Mouse (Mus musculus) kidney, postnatal 14 days (tissue): Measurements from ENCODE around the gene Rnf181.

ENCODE experiments used
- DNase-seq: peaks from one replicate; pipeline ENCODE4 v3.0.0; 2022; ENCODE audit warnings: mixed read lengths

Gene Rnf181

DNA sequence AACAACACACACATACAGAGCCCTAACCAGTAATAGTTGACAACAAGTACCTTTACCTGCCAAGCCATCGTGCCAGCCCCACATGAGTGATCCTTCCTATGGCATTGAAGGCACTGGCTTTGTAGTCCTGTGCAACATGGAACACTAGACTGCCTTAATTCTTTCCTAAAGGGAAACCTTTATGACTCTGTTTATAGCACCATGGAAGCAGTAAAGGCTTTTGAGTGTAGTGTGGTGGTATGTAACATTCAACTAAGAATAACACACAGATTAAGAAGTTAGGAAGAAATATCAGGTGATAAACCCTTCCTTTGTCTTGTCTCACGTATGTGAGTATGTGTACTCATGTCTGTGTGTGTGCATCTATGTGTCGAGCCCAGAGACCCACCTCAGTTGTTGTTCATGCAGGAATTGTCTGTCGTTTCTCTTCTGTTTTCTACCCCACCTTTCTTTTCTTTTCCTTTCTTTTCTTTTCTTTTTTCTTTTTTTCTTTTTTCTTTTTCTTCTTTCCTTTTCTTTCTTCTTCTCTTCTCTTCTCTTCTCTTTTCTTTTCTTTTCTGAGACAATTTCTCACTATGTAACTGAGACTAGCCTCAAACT is at the start of gene Rnf181:
Gene Rnf181, minus strand, starts transcription at position 113 of the 600 bp plus-strand sequence.
- DNase-seq: no peak

DNA sequence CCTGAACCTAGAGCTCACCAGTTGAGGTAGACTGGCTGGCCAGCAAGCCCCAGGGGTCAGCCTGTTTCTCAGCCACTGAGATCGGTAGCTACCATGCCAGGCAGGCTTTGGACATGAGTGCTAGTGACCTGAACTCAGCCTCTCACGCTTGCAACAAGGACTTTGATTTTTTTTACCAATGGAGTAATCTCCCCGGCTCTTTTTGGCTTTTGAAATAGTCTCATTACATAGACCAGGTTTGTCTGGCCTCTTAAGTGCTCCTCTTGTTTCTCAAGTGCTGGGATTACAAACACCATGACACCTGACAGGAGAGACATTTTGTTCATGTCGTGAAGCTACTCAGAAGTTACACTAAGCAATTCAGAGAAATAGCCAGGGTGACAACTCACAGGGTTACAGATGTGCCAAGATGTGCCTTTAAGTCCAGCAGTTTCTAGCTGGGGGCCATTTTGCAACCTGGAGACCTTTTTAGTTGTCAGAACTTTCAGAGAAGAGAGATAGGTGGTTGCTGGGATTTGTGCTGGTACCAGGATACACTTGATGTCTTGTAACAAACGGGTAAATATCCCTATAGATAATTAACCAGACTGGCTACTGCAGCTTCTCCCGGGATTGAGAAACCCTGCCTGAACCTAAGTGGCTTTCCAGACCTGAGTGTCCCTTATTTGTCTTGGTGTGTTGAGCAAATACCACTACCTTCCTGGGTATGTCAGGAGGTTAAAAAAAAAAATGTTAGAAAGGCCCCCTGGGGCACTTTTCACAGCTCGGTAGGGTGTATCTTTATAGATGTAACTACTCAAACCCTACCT is 49.4 kb upstream of the Rnf181 start:
- no peak for DNase-seq

DNA sequence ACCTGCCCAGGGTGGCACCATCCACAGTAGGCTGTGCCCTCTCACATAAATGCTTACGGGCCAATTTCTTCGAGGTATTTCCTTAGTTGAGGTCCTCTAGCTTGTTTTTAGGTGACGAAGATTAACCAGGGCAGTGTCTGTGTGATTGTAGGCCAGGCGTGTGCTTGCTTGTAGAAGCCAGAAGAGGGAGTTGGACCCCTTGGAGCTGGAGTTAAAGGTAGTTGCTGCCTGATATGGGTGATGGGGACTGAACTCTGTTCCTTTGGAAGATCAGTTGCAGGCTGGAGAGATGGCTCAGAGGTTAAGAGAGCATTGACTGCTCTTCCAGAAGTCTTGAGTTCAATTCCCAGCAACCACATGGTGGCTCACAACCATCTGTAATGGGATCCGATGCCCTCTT is 48.4 kb upstream of the Rnf181 start:
- no peak for DNase-seq

DNA sequence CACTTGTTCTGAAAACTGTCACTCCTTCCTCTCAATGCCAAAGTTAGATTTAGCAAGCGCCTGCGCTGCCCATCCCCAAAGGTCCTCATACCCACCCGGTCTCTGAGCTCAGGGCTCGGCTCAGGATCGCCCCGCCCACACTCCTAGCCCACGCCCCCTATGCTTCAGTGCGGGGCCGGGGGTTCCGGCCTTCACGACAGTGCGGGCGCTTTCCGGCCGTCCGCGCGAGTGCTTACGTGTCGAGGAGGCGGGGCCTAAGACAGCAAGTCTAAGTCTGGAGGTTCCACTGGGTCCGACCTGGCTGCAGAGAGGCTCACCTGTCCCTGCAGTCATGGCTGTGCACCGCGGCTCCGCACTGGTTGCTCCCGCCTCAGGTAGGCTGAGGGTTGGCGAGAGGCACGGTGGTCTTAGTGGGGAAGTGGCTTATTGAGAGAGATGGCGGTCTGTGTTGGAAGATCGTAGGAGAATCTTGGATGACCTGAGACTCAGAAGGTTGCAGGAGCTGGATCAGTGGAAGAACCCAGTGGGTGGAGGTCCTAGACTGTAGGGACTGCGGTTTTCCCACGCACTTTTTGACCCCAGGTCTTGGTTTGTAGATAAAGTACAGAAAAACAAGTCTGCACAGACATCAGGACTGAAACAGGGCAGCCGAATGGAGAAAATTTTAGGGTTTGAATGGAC is 47.5 kb upstream of the Rnf181 start, which contains the start of gene Ggcx:
Gene Ggcx, plus strand, starts transcription at position 233 of the 681 bp plus-strand sequence.
- peak; percentile 97 for DNase-seq

DNA sequence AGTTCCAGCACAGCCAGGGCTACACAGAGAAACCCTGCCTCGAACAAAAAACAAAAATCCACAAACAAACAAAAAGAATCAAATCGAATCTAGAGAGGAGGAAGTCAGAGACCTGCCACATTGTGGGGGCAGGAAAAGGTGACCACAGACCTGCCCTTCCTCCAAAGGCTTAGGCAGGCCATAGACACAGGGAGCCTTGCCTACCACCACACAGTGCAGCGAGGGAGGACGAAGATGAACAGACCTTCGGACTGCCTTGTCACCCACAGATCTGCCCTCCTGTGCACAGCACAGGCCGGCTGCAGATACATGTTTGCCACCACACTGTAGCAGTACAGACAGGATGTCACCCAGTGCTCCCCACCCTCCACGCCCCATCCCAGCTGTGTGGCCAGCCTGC is 43.8 kb upstream of the Rnf181 start:
- no peak for DNase-seq

DNA sequence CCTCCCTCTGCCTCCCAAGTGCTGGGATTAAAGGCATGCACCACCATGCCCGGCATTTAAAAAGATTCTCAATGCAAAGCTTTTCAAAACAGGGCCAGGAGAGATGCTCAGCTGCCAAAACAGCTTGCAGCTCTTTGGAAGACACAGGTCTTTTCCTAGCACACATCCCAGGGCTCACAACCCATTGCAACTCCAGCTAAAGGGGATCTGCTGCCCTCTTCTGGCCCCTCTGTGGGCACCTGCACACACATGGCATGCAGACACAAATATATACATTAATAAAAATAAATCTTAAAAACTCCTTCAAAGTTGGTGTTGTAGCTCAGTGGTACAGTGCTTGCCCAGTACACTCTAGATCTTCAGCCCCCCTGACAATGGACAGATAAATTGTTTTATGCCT is 43.2 kb upstream of the Rnf181 start:
- no peak for DNase-seq

DNA sequence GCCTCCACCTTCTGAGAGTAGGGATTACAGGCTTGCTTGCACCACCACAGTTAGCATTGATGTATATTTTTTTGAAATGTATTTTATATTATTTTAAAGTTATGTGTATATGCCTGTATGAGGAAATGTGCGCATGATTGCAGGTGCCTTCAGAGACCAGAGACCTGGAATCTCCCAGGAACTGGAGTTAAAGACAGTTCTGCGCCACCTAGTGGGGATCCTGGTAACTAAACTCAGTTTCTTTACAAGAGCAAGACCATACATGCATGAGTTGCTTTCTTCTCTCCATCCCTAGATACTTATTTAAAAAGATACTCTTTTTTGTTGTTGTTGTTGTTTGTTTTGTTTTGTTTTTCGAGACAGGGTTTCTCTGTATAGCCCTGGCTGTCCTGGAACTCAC is 42.8 kb upstream of the Rnf181 start:
- peak; percentile 77 for DNase-seq

DNA sequence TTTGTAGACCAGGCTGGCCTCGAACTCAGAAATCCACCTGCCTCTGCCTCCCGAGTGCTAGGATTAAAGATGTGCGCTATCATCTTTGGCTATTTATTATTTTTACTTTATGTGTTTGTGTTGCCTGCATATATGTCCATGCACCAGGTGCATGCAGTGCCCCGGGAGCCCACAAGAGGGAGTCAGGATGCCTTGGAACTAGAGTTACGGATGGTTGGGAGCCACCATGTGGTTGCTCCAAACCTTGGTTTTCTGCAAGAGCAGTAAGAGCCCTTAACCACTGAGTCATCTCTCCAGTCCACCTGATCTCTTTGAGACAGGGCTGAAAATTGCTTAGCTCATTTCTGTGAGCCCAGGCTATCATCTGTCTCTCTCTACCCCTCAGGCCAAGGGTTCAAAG is 40.4 kb upstream of the Rnf181 start:
- peak; percentile 90 for DNase-seq

DNA sequence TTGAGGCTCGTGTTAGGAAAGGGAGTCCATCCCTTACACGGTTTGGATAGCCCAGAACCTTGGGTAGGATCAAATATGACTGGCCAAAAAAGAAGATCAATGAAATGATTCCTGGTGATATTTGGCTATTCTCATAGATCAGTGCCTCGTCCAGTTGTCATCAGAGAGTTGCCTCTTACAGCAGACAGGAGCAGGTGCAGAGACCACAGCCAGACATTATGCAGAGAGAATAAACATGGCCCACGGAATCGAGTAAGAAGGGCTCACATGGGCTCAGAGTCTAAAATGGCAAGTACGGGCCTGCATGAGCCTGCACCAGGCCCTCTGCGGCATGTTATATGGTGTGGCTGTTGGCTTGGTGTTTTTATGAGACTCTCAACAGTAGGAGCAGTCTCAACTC is 38.6 kb upstream of the Rnf181 start:
- DNase-seq: no peak

DNA sequence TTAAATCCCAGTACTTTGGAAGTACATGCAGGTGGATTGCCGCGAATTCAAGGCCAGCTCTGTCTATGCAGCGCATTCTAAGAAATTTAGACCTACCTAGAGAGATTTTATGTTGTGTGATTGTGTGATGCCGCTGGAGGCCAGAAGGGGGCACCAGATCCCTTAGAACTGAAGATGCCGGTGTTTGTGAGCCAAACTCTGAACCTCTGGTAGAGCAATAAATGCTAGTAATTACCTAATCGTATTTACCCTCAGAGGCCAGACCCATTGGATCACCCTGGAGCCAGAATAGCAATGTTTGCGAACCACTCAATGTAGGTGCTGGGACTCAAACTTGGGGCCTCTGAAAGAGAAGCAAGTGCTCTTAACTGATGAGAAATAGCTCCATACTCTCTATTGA is 35.1 kb upstream of the Rnf181 start:
- DNase-seq: peak; percentile 85

DNA sequence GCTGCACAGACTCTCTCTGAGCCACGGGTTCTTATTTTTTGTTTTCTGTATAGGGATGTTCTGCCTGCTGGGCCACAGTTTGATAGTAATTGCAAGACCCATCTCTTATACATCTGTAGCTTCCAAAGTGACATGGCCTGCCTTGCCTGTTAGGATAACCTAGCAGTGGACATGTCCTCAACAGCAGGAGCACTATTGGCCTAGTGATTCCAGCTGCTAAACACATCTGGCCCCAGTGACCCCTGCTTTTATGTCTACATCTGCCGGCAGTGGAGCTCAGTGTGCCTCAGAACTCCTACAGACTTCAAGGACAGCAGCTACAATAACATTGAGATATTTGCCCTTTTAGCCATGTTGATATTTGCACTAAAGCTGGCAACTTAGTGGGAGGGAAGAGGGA is 33.2 kb upstream of the Rnf181 start:
- no peak for DNase-seq

DNA sequence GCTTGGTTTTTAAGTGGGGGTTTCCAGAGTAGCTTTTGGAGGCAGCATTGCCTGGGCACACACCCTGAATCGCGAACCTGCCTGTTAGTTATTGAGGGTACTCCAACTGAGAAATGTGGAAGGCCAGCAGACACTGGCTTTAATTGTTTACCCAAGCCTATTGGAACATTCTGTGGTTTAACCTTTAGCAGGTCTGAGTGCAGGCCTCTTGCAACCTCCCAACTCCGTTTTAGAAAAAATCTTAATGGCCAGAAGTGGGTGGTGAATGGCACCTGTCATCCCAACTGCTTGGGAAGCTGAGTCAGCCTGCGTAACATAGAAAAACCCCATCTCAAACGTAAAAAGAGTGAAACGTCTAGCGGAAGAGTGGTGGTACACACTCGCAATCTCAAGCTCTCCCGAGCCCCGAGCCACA is 30.1 kb upstream of the Rnf181 start:
- no peak for DNase-seq

DNA sequence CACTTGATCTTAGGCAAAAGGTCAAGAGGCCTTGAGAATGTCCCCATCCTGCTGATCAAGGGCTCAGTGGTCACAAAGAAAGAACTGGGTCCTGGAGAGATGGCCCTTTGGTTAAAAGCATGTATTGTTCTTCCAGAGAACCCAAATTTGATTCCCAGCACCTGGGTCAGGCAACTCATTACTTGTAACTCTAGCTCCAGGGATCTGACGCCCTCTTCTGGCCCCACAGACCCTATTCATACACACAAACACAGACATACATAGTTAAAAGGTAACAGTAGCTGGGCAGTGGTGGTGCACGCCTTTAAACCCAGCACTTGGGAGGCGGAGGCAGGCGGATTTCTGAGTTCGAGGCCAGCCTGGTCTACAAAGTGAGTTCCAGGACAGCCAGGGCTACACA is 25.6 kb upstream of the Rnf181 start:
- no peak for DNase-seq

DNA sequence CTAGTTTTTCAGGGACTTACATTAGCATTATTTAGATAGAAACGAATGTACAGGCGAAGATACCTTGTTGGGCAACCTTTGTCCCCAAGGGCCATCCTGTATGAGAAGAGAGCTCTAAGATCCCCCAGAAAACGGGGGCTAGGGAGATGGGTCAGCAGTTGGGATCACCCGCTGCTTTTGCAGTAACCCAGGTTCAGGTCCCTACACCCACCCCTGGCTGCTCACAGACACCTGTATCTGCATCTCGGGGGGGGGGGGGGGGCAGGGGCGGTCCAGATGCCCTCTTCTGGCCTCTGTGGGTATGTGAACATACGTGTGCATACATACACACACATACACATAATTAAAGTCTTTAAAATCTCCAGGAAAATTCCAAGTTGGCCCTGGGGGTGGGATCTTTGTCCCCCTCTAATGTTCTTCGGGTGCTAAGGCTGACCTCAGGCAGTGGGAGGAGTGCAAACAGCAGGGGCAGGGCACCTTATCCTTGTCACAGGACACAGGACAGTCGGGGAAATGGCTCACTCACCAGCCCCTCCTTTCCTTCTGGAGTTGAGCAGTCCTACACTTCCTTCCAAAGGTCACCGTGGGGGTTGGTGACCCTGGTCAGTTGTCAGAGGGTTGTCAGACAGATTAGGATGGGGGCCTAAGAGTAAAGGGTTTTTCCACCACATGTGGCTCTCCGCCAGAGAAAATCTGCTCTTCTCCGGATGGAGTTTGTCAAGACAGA is 24.2 kb upstream of the Rnf181 start:
- peak; percentile 95 for DNase-seq

DNA sequence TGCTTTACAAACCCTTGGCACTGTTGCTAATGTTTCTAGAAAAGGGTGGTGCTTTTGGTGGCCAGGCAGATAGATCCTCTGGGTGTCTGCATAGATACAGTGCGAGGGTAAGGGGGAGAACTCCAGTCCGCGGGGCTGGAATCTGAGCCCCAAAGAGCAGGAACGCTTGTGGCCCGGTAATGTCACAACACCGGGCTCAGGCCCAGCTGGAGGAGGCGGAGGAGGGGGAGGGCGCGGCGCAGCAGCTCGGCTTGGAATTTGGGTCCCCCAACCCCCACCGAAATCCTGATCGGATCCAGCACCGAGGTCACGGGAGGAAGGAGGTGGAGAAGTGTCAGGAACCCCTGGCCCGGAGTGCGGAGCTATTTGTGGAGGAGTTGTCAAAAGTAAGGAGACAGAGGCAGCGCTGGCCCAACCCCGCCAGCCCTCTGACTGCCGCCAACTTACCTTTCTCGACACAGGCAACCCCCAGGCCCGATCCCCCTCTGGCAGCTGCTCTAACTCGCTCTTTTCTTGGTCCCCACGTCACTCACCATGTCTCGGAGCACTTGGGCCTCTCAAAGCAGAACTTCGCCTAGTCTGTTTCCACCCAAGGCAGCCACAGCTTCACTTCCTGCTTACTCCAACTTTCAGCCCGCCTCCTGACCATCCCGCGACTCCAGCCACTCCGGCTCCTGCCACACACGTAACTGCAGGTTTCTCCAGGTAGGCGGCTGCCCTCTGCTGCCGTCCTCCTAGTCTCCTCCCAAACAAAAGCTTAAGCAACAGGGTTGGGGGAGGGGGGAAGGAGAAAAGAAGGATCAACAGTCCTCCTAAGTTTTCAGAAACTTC is 23.4 kb upstream of the Rnf181 start, which contains the start of gene Vamp8:
Gene Vamp8, minus strand, starts transcription at position 763 of the 831 bp plus-strand sequence.
- DNase-seq: peak; percentile 93

DNA sequence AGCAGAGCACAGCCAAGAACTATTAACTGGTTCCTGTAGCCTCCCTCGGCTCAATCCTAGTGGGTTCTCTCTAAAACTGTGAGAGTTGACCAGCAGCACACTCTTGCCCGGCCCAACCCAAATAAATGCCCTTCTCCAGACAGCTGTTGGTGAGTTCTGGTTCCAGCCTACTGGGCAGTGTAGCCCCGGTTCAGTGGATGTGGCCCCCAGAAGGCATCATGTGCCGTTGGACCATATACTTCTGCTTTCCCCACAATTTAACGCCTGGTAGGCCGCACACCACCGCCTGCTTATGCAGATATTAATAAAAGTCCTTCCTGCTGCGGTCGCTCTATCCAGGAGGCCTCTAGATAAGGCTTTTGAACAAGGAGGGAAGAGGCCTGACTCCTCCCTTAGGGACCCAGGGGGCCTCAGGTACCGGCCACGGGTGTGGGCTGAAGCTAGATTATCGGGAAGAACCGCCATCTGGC is 22.8 kb upstream of the Rnf181 start:
- DNase-seq: peak; percentile 56

DNA sequence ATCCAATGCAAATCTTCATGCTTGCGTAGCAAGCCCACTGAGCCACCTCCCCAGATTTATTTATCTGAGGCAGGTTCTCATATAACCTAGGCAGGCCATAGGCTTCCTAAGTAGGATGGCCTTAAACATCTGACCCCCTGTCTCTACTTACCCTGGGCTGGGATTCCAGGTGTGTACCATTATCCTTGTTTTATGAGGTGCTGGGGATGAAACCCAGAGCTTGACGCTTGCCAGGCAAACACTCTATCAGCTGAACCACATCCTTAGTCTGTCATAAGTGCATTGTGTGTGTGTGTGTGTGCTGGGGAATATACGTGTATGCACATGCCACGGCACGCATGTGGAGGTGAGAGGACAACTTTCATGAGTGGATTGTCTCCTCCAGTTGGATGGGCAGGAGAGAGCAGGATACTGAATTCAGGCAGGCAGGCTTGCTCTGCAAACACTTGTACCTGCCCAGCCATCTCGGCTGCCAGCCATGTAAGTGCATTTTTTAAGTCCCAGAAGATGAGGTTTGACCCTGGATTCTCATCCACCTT is 22.1 kb upstream of the Rnf181 start:
- DNase-seq: no peak

DNA sequence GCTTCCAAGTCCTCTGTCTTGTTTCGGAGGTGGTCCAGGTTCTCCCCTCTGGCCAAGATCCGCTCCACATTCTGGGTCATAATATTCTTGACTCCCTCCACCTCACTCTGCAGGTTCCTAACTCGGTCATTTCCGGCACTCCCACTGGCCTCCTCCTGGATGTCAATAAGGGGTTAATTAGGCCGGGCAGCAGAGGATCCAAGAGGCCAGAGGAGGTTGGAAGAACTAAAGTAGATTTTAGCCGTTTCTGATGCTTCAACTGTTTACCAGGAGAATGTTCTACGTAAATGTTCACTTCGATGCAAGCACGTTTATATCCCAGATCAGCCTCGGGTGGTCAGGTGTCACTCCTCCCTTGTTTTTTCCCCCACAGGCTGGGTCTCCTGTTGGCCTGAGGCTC is 21.5 kb upstream of the Rnf181 start:
- DNase-seq: no peak

DNA sequence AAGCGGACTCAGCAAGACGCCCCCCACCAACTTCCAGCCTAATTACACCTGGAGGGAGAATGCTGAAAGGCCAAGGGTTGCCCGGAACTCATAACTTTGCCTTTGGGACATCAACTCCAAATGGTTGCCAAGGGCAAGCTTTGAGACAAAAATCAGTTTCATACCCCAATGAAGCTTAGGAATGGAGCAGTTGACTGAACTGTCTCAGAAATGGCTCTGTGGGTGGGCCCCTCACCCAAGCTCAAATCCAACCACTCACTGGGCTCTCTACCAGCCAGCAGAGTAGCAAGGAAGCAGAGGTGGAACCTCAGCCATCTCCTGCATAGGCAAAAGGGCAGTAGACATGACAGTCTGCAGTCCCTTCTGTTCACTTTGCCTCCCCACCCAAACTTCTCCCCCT is 21.1 kb upstream of the Rnf181 start:
- DNase-seq: no peak

DNA sequence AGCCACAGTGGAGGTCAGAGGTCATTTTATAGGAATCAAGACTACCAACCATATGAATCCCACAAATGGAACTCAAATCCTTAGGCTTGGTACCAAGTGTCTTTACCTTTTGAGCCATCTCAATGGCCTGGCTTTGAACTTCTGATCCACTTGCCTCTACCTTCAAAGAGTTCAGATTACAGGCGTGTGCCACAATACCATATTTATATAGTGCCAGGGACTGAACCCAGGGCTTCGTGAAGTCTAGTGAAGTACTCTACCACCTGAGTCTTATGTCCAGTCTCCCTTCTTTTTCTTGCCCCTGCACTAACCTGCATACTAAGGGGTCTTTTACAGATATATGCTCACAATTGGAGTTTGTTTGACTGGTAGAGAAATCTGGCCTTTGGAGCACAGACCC is 19.8 kb upstream of the Rnf181 start:
- no peak for DNase-seq

DNA sequence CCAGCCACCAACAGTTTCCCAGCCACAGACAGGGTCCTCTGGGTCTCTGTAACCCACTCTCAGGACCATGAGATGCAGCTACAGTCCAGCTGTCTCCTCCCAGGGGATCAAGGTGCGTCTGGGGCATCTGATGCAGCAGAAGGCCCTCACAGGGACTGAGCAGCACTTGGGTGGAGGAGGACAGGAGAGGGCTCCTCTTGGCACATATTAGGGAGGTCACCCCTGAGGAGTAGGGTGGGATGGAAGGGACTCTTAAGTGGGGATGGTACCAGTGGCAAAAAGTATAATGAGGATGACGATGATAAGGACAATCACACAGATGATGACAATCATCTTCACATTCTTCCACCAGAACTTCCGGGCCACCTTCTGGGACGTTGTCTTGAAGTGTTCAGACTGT is 18.5 kb upstream of the Rnf181 start:
- no peak for DNase-seq

DNA sequence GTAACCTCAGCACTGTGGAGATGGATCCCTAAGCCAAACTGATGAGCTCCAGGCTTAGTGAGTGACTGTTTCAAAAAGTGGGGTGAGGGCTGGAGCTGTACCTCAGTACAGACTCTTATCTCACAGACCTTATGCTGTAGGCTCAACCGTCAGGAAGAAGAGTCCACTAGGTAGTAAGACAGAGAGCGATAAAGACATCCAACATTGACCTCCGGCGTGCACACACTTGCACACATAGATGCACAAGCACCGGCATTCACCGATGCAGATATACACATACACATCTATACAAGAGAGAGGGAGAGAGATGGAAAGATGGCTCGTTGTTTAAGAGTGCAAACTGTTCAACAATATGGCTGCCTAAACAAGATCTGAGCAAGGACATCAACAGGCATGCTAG is 17.2 kb upstream of the Rnf181 start:
- DNase-seq: no peak
